Mouse (Mus musculus) heart, adult 2 months (tissue): ENCODE results near the gene Fam241b. TPM values are rescaled to one million over a fixed set of nuclear protein-coding genes. Genes with fewer than 3 reads are reported as not detected.

Experiments used
- DNase-seq, 2 experiments: peaks; one replicate each; pipeline ENCODE4 v3.0.0; 2021
- H3K27ac ChIP-seq: fragments of 200-600 bp; 2 replicates; pipeline ENCODE4 v1.8.1; 2022
- H3K27me3 ChIP-seq: fragments of 200-500 bp; 2 replicates; pipeline ENCODE4 v1.6.1; 2012; ENCODE audit warnings: mild to moderate bottlenecking, low read length, inconsistent platforms, mixed read lengths; ENCODE audit not compliant: control insufficient read depth, insufficient read depth
- H3K36me3 ChIP-seq: fragments of 200-500 bp; 2 replicates; pipeline ENCODE4 v1.6.1; 2012; ENCODE audit warnings: low read length, inconsistent platforms; ENCODE audit not compliant: control insufficient read depth, insufficient read depth
- H3K4me1 ChIP-seq: fragments of 200-500 bp; 2 replicates; pipeline ENCODE4 v1.6.1; 2011; ENCODE audit warnings: low read length; ENCODE audit not compliant: control insufficient read depth, insufficient read depth
- H3K4me3 ChIP-seq: fragments of 200-600 bp; 2 replicates; pipeline ENCODE4 v1.8.1; 2022
- H3K79me2 ChIP-seq: fragments of 200-500 bp; replicated peaks from 2 replicates; pipeline ENCODE4 v1.6.1; 2012; ENCODE audit warnings: mild to moderate bottlenecking, inconsistent platforms, low read length, moderate library complexity, mixed read lengths; ENCODE audit not compliant: control insufficient read depth, insufficient read depth
- H3K9ac ChIP-seq: fragments of 200-500 bp; 2 replicates; pipeline ENCODE4 v1.6.1; 2012; ENCODE audit warnings: low read depth, mild to moderate bottlenecking, control low read depth, inconsistent platforms, low read length, mixed read lengths
- CTCF ChIP-seq: fragments of 200-600 bp; IDR thresholded peaks from 2 replicates; pipeline ENCODE4 v1.8.1; 2022; ENCODE audit warnings: antibody characterized with exemption, mild to moderate bottlenecking, moderate library complexity
- EP300 ChIP-seq: fragments of 200-500 bp; IDR thresholded peaks from 2 replicates; pipeline ENCODE4 v1.6.1; 2011; ENCODE audit warnings: low read depth, low read length, control low read depth; ENCODE audit not compliant: insufficient read depth
- POLR2A ChIP-seq: fragments of 200-500 bp; IDR thresholded peaks from 2 replicates; pipeline ENCODE4 v1.6.1; 2011; ENCODE audit warnings: mild to moderate bottlenecking, low read depth, low read length, control low read depth; ENCODE audit not compliant: insufficient read depth
- WGBS: fragments of 180-500 bp; shearing (Covaris S2); methylation state at CpG from one replicate; pipeline ENCODE4 v1.1.7; 2018; 5-methylcytosine and 5-hydroxymethylcytosine counted together
- intact Hi-C: fragments of 180-260 bp; cut with DNase I; formaldehyde crosslinking; loops from one replicate; pipeline ENCODE4 v1.15.1; 2025
- polyA plus RNA-seq: library from polyadenylated mRNA; depleted of rRNA; stranded (reverse); fragments of >200 nt; gene quantifications from 2 replicates; pipeline ENCODE4 v1.2.3, GENCODE M21; 2012
- total RNA-seq, 2 experiments: library from RNA; stranded (reverse); gene quantifications; 2 replicates each; pipeline ENCODE4 v1.2.3; 2021

Gene Fam241b
- total and polyA plus RNA-seq, 3 experiments, result 3.0 to 3.3 (median 3.2) TPM

GRCm38 (mm10) chr10:62172841-62173553, 29.3 kb upstream of the Fam241b start:
- no peak for DNase-seq
- Histone ChIP-seq H3K36me3 (no peaks in the 10 kb centered on the region), H3K27ac (no peak overlapping the region), H3K9ac (no peak overlapping the region), H3K27me3 (no peaks in the 10 kb centered on the region), H3K4me1 (no peaks in the 10 kb centered on the region), H3K4me3 (no peak overlapping the region), H3K79me2 (no peaks in the 10 kb centered on the region)
- TF ChIP-seq CTCF (no peak), POLR2A (no peak), EP300 (no peak)
- 17% methylated on average over 9 of the region's 9 CpGs for WGBS
- intact Hi-C loops, result no loop called here

GRCm38 (mm10) chr10:62162410-62162809, 18.7 kb upstream of the Fam241b start:
- peak in 1 of 2 experiments; percentile 13 for DNase-seq
- Histone ChIP-seq H3K4me1 (no peaks in the 10 kb centered on the region), H3K79me2 (no peaks in the 10 kb centered on the region), H3K27ac (no peak overlapping the region), H3K36me3 (no peaks in the 10 kb centered on the region), H3K4me3 (no peak overlapping the region), H3K9ac (no peak overlapping the region), H3K27me3 (no peaks in the 10 kb centered on the region)
- WGBS, result 32% methylated on average over 10 of the region's 10 CpGs
- intact Hi-C loops, result no loop called here
- TF ChIP-seq EP300 (no peak), POLR2A (no peak), CTCF (no peak)

GRCm38 (mm10) chr10:62149929-62150328, 6.2 kb upstream of the Fam241b start:
- intact Hi-C loops, result no loop called here
- H3K4me1 ChIP-seq, result no peaks in the 10 kb centered on the region
- WGBS, result 52% methylated on average over 7 of the region's 7 CpGs
- H3K27me3 ChIP-seq, result no peaks in the 10 kb centered on the region
- H3K27ac ChIP-seq, result no peak overlapping the region
- no peak overlapping the region for H3K9ac ChIP-seq
- no peaks in the 10 kb centered on the region for H3K79me2 ChIP-seq
- H3K36me3 ChIP-seq, result no peaks in the 10 kb centered on the region
- DNase-seq, result no peak
- no peak for TF ChIP-seq EP300
- no peak for TF ChIP-seq CTCF
- TF ChIP-seq POLR2A, result no peak
- no peak overlapping the region for H3K4me3 ChIP-seq

- intact Hi-C loops, result no loop called here
- Histone ChIP-seq H3K27ac (no peak overlapping the region), H3K9ac (no peak overlapping the region), H3K79me2 (no peaks in the 10 kb centered on the region), H3K4me1 (no peaks in the 10 kb centered on the region), H3K36me3 (no peaks in the 10 kb centered on the region), H3K4me3 (no peak overlapping the region), H3K27me3 (no peaks in the 10 kb centered on the region)
- DNase-seq, result no peak
- TF ChIP-seq CTCF, result no peak
- no peak for TF ChIP-seq EP300
- TF ChIP-seq POLR2A, result no peak
- 50% methylated on average over 12 of the region's 12 CpGs for WGBS
Observed at GRCm38 (mm10) chr10:62147466-62148248, 3.9 kb upstream of the Fam241b start.

- WGBS, result 67% methylated on average over 5 of the region's 5 CpGs
- Histone ChIP-seq H3K4me3 (no peak overlapping the region), H3K27ac (no peak overlapping the region), H3K36me3 (no peaks in the 10 kb centered on the region), H3K79me2 (no peaks in the 10 kb centered on the region), H3K9ac (no peak overlapping the region), H3K27me3 (no peaks in the 10 kb centered on the region), H3K4me1 (no peaks in the 10 kb centered on the region)
- no peak for DNase-seq
- no peak for TF ChIP-seq POLR2A
- TF ChIP-seq EP300, result no peak
- TF ChIP-seq CTCF, result no peak
- intact Hi-C loops, result no loop called here
Observed at GRCm38 (mm10) chr10:62145957-62146356, 2.2 kb upstream of the Fam241b start.

GRCm38 (mm10) chr10:62138040-62138439, 5.7 kb downstream of the Fam241b start:
- intact Hi-C loops, result no loop called here
- H3K36me3 ChIP-seq, result no peaks in the 10 kb centered on the region
- peaks cover 6% of the 10 kb centered on the region; the same call in 1 of the 2 replicates for H3K27me3 ChIP-seq
- H3K4me3 ChIP-seq, result no peak overlapping the region
- H3K79me2 ChIP-seq, result no peaks in the 10 kb centered on the region
- DNase-seq, result no peak
- no peak overlapping the region for H3K9ac ChIP-seq
- TF ChIP-seq POLR2A (no peak), EP300 (no peak), CTCF (no peak)
- H3K4me1 ChIP-seq, result no peaks in the 10 kb centered on the region
- H3K27ac ChIP-seq, result no peak overlapping the region
- WGBS, result 12% methylated on average over 3 of the region's 3 CpGs
